Mouse (Mus musculus) CH12.LX (cell line): ENCODE measurements around the gene Ssh2.

Experiments used
- BHLHE40 ChIP-seq: IDR thresholded peaks from 2 replicates; pipeline ENCODE4 v1.6.1; 2011; ENCODE audit warnings: mild to moderate bottlenecking, low read depth, low read length, improper control_type of control experiment
- CTCF ChIP-seq, 2 experiments: IDR thresholded peaks in 1 of 2; conservative IDR thresholded peaks in 1 of 2; 2 replicates each; pipeline ENCODE4 v1.5.1; 2011 to 2012; ENCODE audit warnings: low read depth in 2 of 2, low read length in 2 of 2, improper control_type of control experiment in 1 of 2, inconsistent platforms in 1 of 2, mild to moderate bottlenecking in 1 of 2, moderate library complexity in 1 of 2
- MAZ ChIP-seq: IDR thresholded peaks from 2 replicates; pipeline ENCODE4 v1.6.1; 2012; ENCODE audit warnings: low read depth, mild to moderate bottlenecking, inconsistent platforms, low read length, improper control_type of control experiment, moderate library complexity
- MXI1 ChIP-seq: IDR thresholded peaks from 2 replicates; pipeline ENCODE4 v1.6.1; 2011; ENCODE audit warnings: mild to moderate bottlenecking, low read depth, low read length, improper control_type of control experiment
- POLR2A ChIP-seq: IDR thresholded peaks from 2 replicates; pipeline ENCODE4 v1.6.1; 2011; ENCODE audit warnings: low read depth, mild to moderate bottlenecking, improper control_type of control experiment, low read length
- POLR2AphosphoS2 ChIP-seq: IDR thresholded peaks from 2 replicates; pipeline ENCODE4 v1.6.1; 2011; ENCODE audit warnings: low read depth, low read length, improper control_type of control experiment
- TBP ChIP-seq: conservative IDR thresholded peaks from 2 replicates; pipeline ENCODE4 v1.6.1; 2011; ENCODE audit warnings: low read depth, low read length, improper control_type of control experiment

DNA sequence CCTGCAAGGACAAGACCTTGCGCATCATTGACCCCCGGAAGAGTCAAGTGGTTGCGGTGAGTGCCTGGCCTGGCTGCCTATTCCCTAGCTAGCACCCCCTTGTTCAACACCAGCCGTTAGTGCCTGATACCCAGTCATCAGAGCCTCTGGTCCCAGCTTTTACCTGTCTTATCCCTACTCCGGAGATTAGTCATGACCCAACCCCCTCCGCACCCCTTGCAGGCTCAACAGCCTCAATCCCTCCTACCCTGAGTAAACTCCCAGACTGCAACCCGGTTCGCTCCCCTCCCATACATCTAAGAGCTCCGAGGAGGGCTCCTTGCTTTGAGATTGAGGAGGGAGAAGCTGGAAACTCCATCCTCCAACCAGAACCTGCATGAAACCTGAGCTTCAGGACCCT is 250.5 kb downstream of the Ssh2 start:
- TF ChIP-seq POLR2AphosphoS2 (no peak), BHLHE40 (no peak), POLR2A (no peak), TBP (no peak), MXI1 (no peak), CTCF (conservative IDR thresholded peaks at IDR 0.05 in 1 of 2, IDR thresholded peaks at IDR 0.05 in 1 of 2; ENCODE audit: low read depth in 2 of 2, low read length in 2 of 2) (no peak), MAZ (no peak)
